Mouse (Mus musculus) MEL (cell line): ENCODE data around the gene Ccdc107. TPM values are rescaled to one million over a fixed set of nuclear protein-coding genes. Genes with fewer than 3 reads are reported as not detected.
A peak's percentile ranks its signal among the peaks of the same experiment; 100 is the strongest.

ENCODE experiments used
- DNase-seq: peaks from one replicate; pipeline ENCODE4 v3.0.0; 2011; ENCODE audit warnings: low read depth, low spot score
- H3K27ac ChIP-seq: 2 replicates; pipeline ENCODE4 v1.5.1; 2012; ENCODE audit warnings: low read depth, mild to moderate bottlenecking, control low read depth, low read length, moderate library complexity; ENCODE audit not compliant: control insufficient read depth
- H3K27me3 ChIP-seq, 2 experiments: fragments of 150-350 bp in 1 of 2; sonication (generic) in 1 of 2; 2 replicates each; pipeline ENCODE4 v1.6.1; 2012; ENCODE audit warnings: low read length in 2 of 2, mild to moderate bottlenecking in 2 of 2, improper control_type of control experiment in 1 of 2, moderate library complexity in 1 of 2; ENCODE audit not compliant: insufficient read depth in 2 of 2, control insufficient read depth in 1 of 2
- H3K36me3 ChIP-seq, 2 experiments: 2 replicates each; pipeline ENCODE4 v1.6.1; 2012 to 2014; ENCODE audit warnings: low read length in 2 of 2, improper control_type of control experiment in 1 of 2, inconsistent platforms in 1 of 2, mild to moderate bottlenecking in 1 of 2; ENCODE audit not compliant: insufficient read depth in 2 of 2, control insufficient read depth in 1 of 2
- H3K4me1 ChIP-seq, 2 experiments: fragments of 150-350 bp in 1 of 2; sonication (generic) in 1 of 2; 2 replicates each; pipeline ENCODE4 v1.6.1; 2012; ENCODE audit warnings: low read length in 2 of 2, improper control_type of control experiment in 1 of 2, mild to moderate bottlenecking in 1 of 2; ENCODE audit not compliant: insufficient read depth in 2 of 2, control insufficient read depth in 1 of 2
- H3K4me3 ChIP-seq, 2 experiments: fragments of 150-350 bp in 1 of 2; sonication (generic) in 1 of 2; 2 replicates each; pipeline ENCODE4 v1.5.1; 2012; ENCODE audit warnings: low read depth in 2 of 2, low read length in 2 of 2, mild to moderate bottlenecking in 2 of 2, moderate library complexity in 2 of 2, control low read depth in 1 of 2, improper control_type of control experiment in 1 of 2; ENCODE audit not compliant: control insufficient read depth in 1 of 2, insufficient read depth in 1 of 2
- H3K79me2 ChIP-seq: 2 replicates; pipeline ENCODE4 v1.6.1; 2012; ENCODE audit warnings: mild to moderate bottlenecking, low read length, moderate library complexity; ENCODE audit not compliant: control insufficient read depth, poor library complexity, insufficient read depth
- H3K9ac ChIP-seq: 2 replicates; pipeline ENCODE4 v1.6.1; 2012; ENCODE audit warnings: low read depth, mild to moderate bottlenecking, control low read depth, low read length, moderate library complexity; ENCODE audit not compliant: control insufficient read depth, poor library complexity, severe bottlenecking
- H3K9me3 ChIP-seq: fragments of 150-350 bp; sonication (generic); replicated peaks from 2 replicates; pipeline ENCODE4 v1.6.1; 2012; ENCODE audit warnings: mild to moderate bottlenecking, low read length, improper control_type of control experiment, moderate library complexity; ENCODE audit not compliant: insufficient read depth
- BHLHE40 ChIP-seq: IDR thresholded peaks from 2 replicates; pipeline ENCODE4 v1.6.1; 2012; ENCODE audit warnings: low read depth, mild to moderate bottlenecking, inconsistent platforms, low read length, improper control_type of control experiment, borderline replicate concordance
- CHD2 ChIP-seq: IDR thresholded peaks from 2 replicates; pipeline ENCODE4 v1.6.1; 2011; ENCODE audit warnings: low read length, improper control_type of control experiment
- CTCF ChIP-seq, 3 experiments: IDR thresholded peaks in 2 of 3; conservative IDR thresholded peaks in 1 of 3; 2 replicates each; pipeline ENCODE4 v1.5.1; 2011 to 2012; ENCODE audit warnings: low read length in 3 of 3, low read depth in 2 of 3, mild to moderate bottlenecking in 2 of 3, improper control_type of control experiment in 1 of 3, inconsistent platforms in 1 of 3, mixed read lengths in 1 of 3, moderate library complexity in 1 of 3; ENCODE audit not compliant: control insufficient read depth in 1 of 3, insufficient read depth in 1 of 3, poor library complexity in 1 of 3, severe bottlenecking in 1 of 3
- EP300 ChIP-seq, 2 experiments: IDR thresholded peaks; 2 replicates each; pipeline ENCODE4 v1.6.1; 2011; ENCODE audit warnings: improper control_type of control experiment in 2 of 2, low read length in 2 of 2, low read depth in 1 of 2, mild to moderate bottlenecking in 1 of 2
- ETS1 ChIP-seq: IDR thresholded peaks from 2 replicates; pipeline ENCODE4 v1.6.1; 2012; ENCODE audit warnings: low read depth, mild to moderate bottlenecking, inconsistent platforms, low read length, improper control_type of control experiment, moderate library complexity
- GATA1 ChIP-seq: IDR thresholded peaks from 2 replicates; pipeline ENCODE4 v1.6.1; 2011; ENCODE audit warnings: low read depth, low read length, improper control_type of control experiment
- HCFC1 ChIP-seq: IDR thresholded peaks from 2 replicates; pipeline ENCODE4 v1.6.1; 2012; ENCODE audit warnings: low read depth, mild to moderate bottlenecking, inconsistent platforms, low read length, improper control_type of control experiment, moderate library complexity
- JUND ChIP-seq: IDR thresholded peaks from 2 replicates; pipeline ENCODE4 v1.6.1; 2011; ENCODE audit warnings: low read depth, mild to moderate bottlenecking, improper control_type of control experiment, low read length
- KAT2A ChIP-seq: conservative IDR thresholded peaks from 2 replicates; pipeline ENCODE4 v1.6.1; 2012; ENCODE audit warnings: low read depth, low read length, improper control_type of control experiment, inconsistent platforms
- MAFK ChIP-seq: IDR thresholded peaks from 2 replicates; pipeline ENCODE4 v1.6.1; 2011; ENCODE audit warnings: low read depth, mild to moderate bottlenecking, low read length, improper control_type of control experiment, borderline replicate concordance
- MAX ChIP-seq: IDR thresholded peaks from 2 replicates; pipeline ENCODE4 v1.6.1; 2011; ENCODE audit warnings: low read length, improper control_type of control experiment
- MYB ChIP-seq: IDR thresholded peaks from 2 replicates; pipeline ENCODE4 v1.6.1; 2011; ENCODE audit warnings: mild to moderate bottlenecking, low read depth, low read length, improper control_type of control experiment
- NELFE ChIP-seq: IDR thresholded peaks from 2 replicates; pipeline ENCODE4 v1.6.1; 2011; ENCODE audit warnings: low read depth, low read length, improper control_type of control experiment
- NRF1 ChIP-seq: IDR thresholded peaks from 2 replicates; pipeline ENCODE4 v1.6.1; 2014; ENCODE audit warnings: low read depth, mild to moderate bottlenecking, inconsistent platforms, low read length, improper control_type of control experiment, moderate library complexity; ENCODE audit not compliant: poor library complexity, insufficient read depth, severe bottlenecking
- POLR2A ChIP-seq, 2 experiments: IDR thresholded peaks; 2 replicates each; pipeline ENCODE4 v1.6.1; 2011 to 2012; ENCODE audit warnings: low read length in 2 of 2, mild to moderate bottlenecking in 2 of 2, control low read depth in 1 of 2, improper control_type of control experiment in 1 of 2, low read depth in 1 of 2, moderate library complexity in 1 of 2; ENCODE audit not compliant: control insufficient read depth in 1 of 2, insufficient read depth in 1 of 2, poor library complexity in 1 of 2
- POLR2AphosphoS2 ChIP-seq: IDR thresholded peaks from 2 replicates; pipeline ENCODE4 v1.6.1; 2011; ENCODE audit warnings: low read length, improper control_type of control experiment
- RCOR1 ChIP-seq: IDR thresholded peaks from 2 replicates; pipeline ENCODE4 v1.6.1; 2012; ENCODE audit warnings: low read depth, mild to moderate bottlenecking, inconsistent platforms, low read length, improper control_type of control experiment
- SIN3A ChIP-seq: IDR thresholded peaks from 2 replicates; pipeline ENCODE4 v1.6.1; 2012; ENCODE audit warnings: low read length, improper control_type of control experiment, inconsistent platforms
- SMC3 ChIP-seq: IDR thresholded peaks from 2 replicates; pipeline ENCODE4 v1.6.1; 2011; ENCODE audit warnings: low read depth, low read length, improper control_type of control experiment
- TAL1 ChIP-seq: IDR thresholded peaks from 2 replicates; pipeline ENCODE4 v1.6.1; 2012; ENCODE audit warnings: mild to moderate bottlenecking, inconsistent platforms, low read length, moderate library complexity, mixed read lengths
- TBP ChIP-seq: IDR thresholded peaks from 2 replicates; pipeline ENCODE4 v1.8.0; 2011; ENCODE audit warnings: low read depth, low read length, improper control_type of control experiment
- TCF12 ChIP-seq: IDR thresholded peaks from 2 replicates; pipeline ENCODE4 v1.6.1; 2014; ENCODE audit warnings: low read depth, mild to moderate bottlenecking, inconsistent platforms, low read length, improper control_type of control experiment, moderate library complexity
- UBTF ChIP-seq: IDR thresholded peaks from 2 replicates; pipeline ENCODE4 v1.6.1; 2012; ENCODE audit warnings: low read depth, mild to moderate bottlenecking, inconsistent platforms, low read length, improper control_type of control experiment, moderate library complexity, borderline replicate concordance; ENCODE audit not compliant: insufficient read depth
- USF1 ChIP-seq: IDR thresholded peaks from 2 replicates; pipeline ENCODE4 v1.6.1; 2014; ENCODE audit warnings: low read depth, mild to moderate bottlenecking, inconsistent platforms, low read length, improper control_type of control experiment, moderate library complexity
- ZC3H11A ChIP-seq: IDR thresholded peaks from 2 replicates; pipeline ENCODE4 v1.6.1; 2012; ENCODE audit warnings: low read depth, mild to moderate bottlenecking, inconsistent platforms, low read length, improper control_type of control experiment
- ZKSCAN1 ChIP-seq: IDR thresholded peaks from 2 replicates; pipeline ENCODE4 v1.6.1; 2012; ENCODE audit warnings: low read depth, mild to moderate bottlenecking, inconsistent platforms, low read length, improper control_type of control experiment, moderate library complexity
- ZNF384 ChIP-seq: IDR thresholded peaks from 2 replicates; pipeline ENCODE4 v1.6.1; 2012; ENCODE audit warnings: low read depth, mild to moderate bottlenecking, inconsistent platforms, low read length, improper control_type of control experiment
- polyA plus RNA-seq, 2 experiments: library from polyadenylated mRNA; stranded (reverse) in 1 of 2; unstranded in 1 of 2; fragments of >175 nt in 1 of 2; fragments of >200 nt in 1 of 2; gene quantifications; 2 replicates each; pipeline versions ENCODE4 v1.2.1 to v1.2.4; 2012; ENCODE audit warnings: low replicate concordance in 2 of 2, low read depth in 1 of 2; ENCODE audit not compliant: insufficient read length in 2 of 2, insufficient read depth in 1 of 2, missing spikeins in 1 of 2
- total RNA-seq: library from RNA; depleted of rRNA; stranded (reverse); fragments of 300-350 nt; gene quantifications from 2 replicates; pipeline ENCODE4 v1.2.3, GENCODE M21; 2012

Ccdc107 gene
- total and polyA plus RNA-seq, 3 experiments: 44.3 to 56.7 TPM; not detected in 1

GRCm38 (mm10) chr4:43456470-43456869 lies 36.2 kb upstream of the Ccdc107 start:
- Histone ChIP-seq H3K79me2 (no peaks in the 10 kb centered on the region), H3K36me3 (no peaks in the 10 kb centered on the region; a peak in 1 of 4 replicates)
- no peak for TF ChIP-seq TCF12
- peak; percentile 70 for TF ChIP-seq USF1
- TF ChIP-seq BHLHE40: peak; percentile 44; the same call in 1 of the 2 replicates
- TF ChIP-seq, all 39 proteins: peak for 2
- H3K4me1 ChIP-seq: peaks cover 0 to 17% of the 10 kb centered on the region in 2 experiments; a peak in 3 of 4 replicates
- no peaks in the 10 kb centered on the region for H3K9me3 ChIP-seq
- H3K27me3 ChIP-seq: no peaks in the 10 kb centered on the region
- H3K9ac ChIP-seq: no peak overlapping the region
- DNase-seq: peak; percentile 24
- no peak overlapping the region for H3K27ac ChIP-seq
- H3K4me3 ChIP-seq: no peak overlapping the region

GRCm38 (mm10) chr4:43457124-43457523 lies 35.6 kb upstream of the Ccdc107 start:
- DNase-seq: no peak

GRCm38 (mm10) chr4:43463102-43463501 lies 29.6 kb upstream of the Ccdc107 start:
- Histone ChIP-seq H3K4me3 (no peak overlapping the region), H3K27me3 (no peaks in the 10 kb centered on the region), H3K36me3 (peaks cover 0 to 5% of the 10 kb centered on the region in 2 experiments; a peak in 2 of 4 replicates), H3K9me3 (no peaks in the 10 kb centered on the region), H3K4me1 (peaks cover 6 to 10% of the 10 kb centered on the region in 2 experiments; a peak in 3 of 4 replicates), H3K79me2 (no peaks in the 10 kb centered on the region), H3K9ac (no peak overlapping the region), H3K27ac (peak overlapping the region; percentile 9; the same call in 1 of the 2 replicates)
- peak; percentile 10 for DNase-seq
- peak; percentile 61; the same call in 1 of the 2 replicates for TF ChIP-seq ETS1
- TF ChIP-seq ZKSCAN1: no peak
- peak; percentile 61 to 69 for TF ChIP-seq EP300 (IDR thresholded peaks at IDR 0.05; ENCODE audit: low read depth in 1 of 2, low read length in 2 of 2)
- TF ChIP-seq BHLHE40: no peak
- peak; percentile 58 for TF ChIP-seq GATA1
- TF ChIP-seq KAT2A: no peak
- TF ChIP-seq SMC3: no peak
- no peak for TF ChIP-seq UBTF
- TF ChIP-seq ZNF384: no peak
- peak; percentile 85 for TF ChIP-seq TCF12
- TF ChIP-seq MYB: peak; percentile 65
- no peak for TF ChIP-seq MAFK

More at GRCm38 (mm10) chr4:43457124-43457523, 35.6 kb upstream of the Ccdc107 start:
- TF ChIP-seq TBP (no peak), POLR2AphosphoS2 (no peak), RCOR1 (no peak), JUND (no peak), CHD2 (no peak), MAFK (no peak), TAL1 (no peak), EP300 (IDR thresholded peaks at IDR 0.05; ENCODE audit: low read depth in 1 of 2, low read length in 2 of 2) (no peak), ETS1 (no peak), UBTF (no peak), GATA1 (no peak), CTCF (IDR thresholded peaks at IDR 0.05 in 2 of 3, conservative IDR thresholded peaks at IDR 0.05 in 1 of 3; ENCODE audit: control insufficient read depth in 1 of 3, insufficient read depth in 1 of 3, low read depth in 2 of 3, low read length in 3 of 3, poor library complexity in 1 of 3, severe bottlenecking in 1 of 3) (no peak), NELFE (no peak), ZC3H11A (no peak), POLR2A (IDR thresholded peaks at IDR 0.05; ENCODE audit: control insufficient read depth in 1 of 2, insufficient read depth in 1 of 2, low read depth in 1 of 2, low read length in 2 of 2, poor library complexity in 1 of 2) (no peak), MAX (no peak), NRF1 (no peak), SIN3A (no peak), HCFC1 (no peak)
- peaks cover 0 to 18% of the 10 kb centered on the region in 2 experiments; a peak in 3 of 4 replicates for H3K4me1 ChIP-seq
- no peak overlapping the region for H3K4me3 ChIP-seq
- no peaks in the 10 kb centered on the region for H3K79me2 ChIP-seq
- H3K9ac ChIP-seq: no peak overlapping the region
- no peak overlapping the region for H3K27ac ChIP-seq
- no peaks in the 10 kb centered on the region; a peak in 1 of 4 replicates for H3K36me3 ChIP-seq
- no peaks in the 10 kb centered on the region for H3K9me3 ChIP-seq
- no peaks in the 10 kb centered on the region for H3K27me3 ChIP-seq
